Mouse (Mus musculus): ENCODE data around the gene Erbin.

Erbin gene

DNA sequence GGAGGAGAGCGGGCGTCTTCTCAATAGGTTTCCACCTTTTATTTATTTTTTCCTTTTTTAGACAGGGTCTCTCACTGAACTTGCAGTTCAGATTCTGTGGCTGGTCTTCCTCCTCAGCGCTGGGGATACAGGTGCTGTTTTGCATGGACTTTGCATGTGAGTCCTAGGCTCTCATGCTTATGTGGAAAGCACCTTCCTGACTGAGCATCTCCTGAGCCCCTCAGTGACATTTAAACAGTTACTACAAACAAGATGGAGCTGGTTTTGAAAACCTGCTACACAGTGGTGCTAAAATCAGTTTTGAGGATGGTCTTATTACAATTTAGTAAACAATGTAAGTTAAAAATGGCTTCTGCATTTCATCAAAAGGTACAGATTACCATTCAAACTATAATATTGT lies 102.4 kb downstream of the Erbin start:
- no peak for DNase-seq (ENCODE audit: low read depth, low spot score)

DNA sequence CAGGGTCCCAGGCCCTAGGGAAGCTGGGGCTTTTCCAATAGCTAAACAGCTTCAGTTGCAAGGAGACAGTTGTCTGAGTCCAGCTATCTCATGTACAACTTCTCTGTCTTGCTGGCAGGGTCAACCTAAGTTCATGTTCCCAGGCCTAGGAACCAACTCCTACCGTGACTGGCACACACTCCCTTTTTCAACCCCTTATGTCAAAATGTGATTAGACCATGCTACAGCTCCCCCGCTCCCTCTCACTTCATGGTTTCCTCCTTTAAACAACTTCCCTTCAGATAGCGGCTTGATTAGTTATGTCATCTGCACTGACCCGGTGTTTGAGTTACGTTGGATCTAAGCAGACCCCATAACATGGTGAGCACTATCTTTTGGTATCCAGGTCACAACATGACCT lies 112.8 kb downstream of the Erbin start:
- no peak for DNase-seq (ENCODE audit: low read depth, low spot score)

DNA sequence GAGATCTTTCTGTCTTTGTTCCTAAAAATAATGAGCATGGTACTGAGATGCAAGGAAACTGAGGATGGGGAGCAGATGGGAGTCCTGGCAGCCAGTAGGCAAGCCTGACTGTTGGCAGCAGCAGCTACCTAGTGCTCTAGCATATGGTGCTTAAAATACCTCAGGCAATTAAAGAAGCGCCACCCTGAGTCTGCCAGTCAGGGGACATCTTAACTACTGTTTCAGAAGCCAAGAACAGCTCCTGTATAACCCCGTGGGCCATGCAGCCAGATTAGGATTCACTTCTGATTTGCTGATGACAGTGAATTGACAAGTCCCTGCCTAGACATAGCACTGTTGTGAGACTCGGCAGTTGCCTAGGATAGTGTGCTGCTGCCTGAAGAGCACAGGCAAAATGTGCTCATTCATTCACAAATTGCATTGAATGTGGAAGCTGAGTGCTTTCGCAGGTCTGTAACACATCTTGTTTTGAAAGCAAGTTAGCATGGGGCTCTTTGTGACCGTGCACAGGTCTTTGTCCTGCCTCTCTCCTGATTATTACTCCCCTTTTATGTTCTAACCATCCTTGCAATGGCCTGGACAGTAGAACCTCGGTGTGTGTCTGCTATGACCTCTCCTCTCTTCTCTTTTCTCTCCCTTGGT lies 114.0 kb downstream of the Erbin start:
- no peak for DNase-seq (ENCODE audit: low read depth, low spot score)

DNA sequence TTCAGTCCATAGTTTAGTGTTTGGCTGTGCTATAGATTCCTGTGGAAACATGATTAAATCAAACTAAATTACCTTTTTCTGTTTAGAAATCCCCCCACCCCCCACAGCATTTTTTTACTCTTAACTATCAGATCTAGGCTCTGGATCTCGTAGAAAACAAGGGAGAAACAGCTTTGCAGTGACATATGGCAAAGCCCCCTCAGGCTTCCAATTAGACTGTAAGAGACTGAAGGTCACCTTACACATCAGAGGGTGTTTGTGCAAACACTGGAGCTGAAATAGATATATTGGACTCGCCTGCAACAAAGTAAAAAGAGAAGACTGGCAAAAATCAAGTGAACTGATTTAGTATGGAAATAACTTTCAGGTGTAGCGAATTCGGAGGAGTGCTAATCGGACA lies 116.6 kb downstream of the Erbin start:
- no peak for DNase-seq (ENCODE audit: low read depth, low spot score)

DNA sequence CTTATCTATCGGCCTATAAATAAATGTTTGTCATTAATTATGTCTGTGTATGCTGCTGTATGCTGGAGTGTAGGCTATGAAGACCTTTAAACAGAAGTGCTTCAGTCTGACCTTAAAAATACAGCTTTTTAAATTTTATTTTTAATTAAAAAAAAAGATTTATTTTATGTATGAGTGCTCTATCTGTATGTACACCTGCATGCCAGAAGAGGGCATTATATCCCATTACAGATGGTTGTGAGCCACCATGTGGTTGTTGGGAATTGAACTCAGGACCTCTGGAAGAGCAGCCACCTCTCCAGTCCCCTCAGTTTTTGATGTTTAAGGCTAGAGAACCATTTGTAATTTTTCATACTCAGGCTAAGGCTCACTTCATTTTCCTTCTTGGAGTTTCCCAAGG lies 119.3 kb downstream of the Erbin start:
- no peak for DNase-seq (ENCODE audit: low read depth, low spot score)

DNA sequence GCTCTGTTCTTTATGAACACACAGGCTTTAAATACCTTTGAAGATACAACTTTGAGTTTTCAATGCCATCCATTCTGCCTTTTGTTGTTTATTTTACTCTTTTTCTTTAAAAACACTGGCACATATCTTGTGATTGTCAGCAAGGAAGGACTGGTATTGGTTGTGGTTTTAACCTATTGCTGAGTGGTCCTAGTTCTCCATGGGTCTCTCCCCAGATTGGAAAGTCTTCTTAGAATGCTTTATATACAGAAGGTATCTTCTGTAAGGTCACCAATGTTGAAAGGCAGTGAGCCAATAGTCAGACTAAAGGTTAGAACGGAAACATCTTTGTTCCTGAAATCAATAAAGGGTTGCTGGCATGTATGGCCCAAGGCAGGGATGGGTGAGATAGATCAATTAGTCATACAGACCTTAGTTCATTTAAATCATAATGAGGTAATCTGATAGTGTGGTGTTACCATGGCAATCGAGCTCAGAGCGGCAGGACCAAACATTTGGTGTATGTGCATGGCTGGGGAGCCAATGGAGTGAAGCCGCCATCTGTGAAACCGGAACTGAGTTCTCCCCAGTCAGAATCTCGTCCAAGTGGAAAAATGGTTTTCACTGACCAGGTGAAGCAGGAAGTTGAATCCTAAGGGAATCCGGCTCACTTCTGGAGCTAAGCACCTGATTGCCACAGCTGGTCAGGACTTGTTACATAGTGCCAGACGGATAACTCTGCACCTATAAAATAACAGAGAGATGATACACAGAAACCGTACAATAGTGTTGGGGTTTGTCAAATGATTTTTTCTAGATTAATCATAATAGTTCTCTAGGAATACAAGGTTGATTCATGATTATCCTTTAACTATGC lies 125.4 kb downstream of the Erbin start:
- DNase-seq (ENCODE audit: low read depth, low spot score): no peak

DNA sequence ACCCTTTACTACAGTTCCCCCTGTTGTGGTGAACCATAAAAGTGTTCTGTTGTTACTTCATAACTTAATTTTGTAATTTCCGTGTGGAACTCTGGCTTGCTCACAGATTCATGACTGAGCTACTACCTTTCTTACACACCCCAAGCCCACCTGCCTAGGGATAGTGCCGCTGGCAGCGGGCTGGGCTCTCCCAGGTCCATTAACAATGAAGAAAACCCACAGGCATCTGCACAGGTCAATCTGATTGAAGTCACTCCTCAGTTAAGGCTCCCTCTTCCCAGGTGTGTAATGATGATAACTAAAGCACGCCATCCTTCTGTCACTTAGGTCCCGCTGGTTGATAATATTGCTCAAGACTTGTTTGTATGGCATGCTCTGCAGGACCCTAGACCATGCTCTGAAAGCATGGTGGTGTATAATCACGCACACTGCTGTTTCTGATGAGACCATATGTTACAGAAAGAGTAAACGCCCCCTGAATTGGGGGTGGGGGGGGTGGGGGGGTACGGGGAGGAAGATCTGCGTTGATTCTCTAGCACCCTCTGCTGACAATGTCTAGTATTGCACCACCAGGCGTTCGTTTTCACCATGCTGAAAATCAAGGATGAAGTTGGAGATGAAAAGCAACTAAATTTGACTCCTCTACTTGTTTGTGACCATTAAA lies 140.3 kb downstream of the Erbin start:
- no peak for DNase-seq (ENCODE audit: low read depth, low spot score)

DNA sequence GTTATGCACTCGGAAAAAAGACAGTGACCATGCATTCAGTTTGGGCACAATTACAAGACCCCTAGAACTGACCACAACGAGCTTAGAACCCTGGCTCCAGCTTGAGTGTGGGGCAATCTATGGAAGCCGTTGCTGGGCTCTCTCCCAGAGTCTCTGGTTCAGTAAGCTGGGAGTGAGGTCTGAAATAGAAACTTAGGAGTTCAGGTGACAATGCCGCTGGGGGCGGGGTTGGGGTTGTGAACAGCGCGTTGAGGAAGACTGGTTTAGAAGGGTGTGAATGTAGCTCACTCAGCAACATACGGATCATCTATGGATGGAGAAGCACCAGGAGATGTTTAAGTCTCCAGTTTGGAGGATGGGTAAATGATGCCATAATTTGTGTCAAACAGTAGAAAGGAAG lies 143.2 kb downstream of the Erbin start:
- no peak for DNase-seq (ENCODE audit: low read depth, low spot score)

DNA sequence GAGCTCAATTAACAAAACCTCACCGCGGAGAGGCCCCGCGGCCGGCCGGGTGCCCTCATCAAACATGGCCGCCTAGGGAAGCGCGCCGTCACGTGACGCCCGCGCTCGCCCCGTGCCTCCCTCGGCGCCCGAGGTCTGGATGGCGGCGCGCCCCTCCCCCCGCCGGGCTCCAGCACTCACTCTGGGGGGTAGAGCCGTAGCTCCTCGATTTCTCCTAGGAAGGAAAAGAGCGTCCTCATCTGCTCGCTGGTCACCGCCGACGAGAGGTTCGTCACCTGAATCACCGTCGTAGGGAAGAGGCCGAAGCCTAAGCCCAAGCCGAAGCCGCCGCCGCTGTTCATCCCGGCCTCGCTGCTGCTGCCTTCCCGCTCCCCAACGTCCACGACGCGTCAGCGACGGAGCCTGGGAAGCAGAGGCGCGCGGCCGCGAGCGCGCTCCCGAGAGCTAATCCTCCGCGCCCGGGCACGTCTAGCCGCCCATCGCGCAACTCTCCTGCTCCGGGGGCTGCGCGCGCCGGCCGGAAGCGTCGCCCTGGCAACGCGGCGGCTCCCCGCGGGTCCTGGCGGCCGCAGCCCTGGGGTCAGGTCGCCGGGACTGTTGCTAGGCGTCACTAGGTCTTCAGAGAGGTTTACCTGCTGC lies 146.1 kb downstream of the Erbin start, which contains the start of gene Srek1:
TSS of gene Srek1 (minus strand) at position 490 of the 639 bp plus-strand sequence.
- peak; percentile 85 for DNase-seq (ENCODE audit: low read depth, low spot score)

DNA sequence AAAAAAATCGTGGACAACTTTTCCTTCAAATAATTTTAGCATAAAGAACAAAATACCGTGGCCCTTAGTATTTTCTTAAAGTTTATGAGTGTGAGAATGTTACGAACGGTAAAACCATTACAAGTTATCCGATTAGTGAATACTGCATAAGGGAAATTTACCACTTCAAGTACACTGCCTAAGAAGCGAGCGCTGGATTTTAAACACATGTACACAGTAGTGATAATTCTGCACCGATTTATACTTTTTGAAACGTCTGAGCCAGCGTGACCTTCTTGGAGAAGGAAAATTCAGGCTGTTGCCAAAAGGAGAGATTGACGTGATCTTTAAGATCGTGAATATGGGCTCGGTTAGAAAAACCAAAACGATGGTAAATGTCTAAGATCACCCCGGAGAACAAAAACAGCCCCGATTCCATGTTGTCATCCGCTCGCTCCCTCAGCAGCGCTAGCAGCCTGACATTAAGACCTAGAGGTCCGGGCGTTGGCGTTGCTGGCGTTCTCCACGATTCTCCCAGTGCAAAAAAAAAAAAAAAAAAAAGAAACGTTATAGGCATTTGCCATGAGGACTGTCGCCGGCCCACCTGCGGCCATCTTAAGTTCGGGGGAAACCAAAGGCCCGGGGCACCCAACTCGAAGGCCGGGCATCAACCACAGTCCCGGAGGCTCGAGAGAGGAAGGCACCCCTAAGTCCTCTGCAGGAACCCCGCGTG lies 146.8 kb downstream of the Erbin start:
- peak; percentile 28 for DNase-seq (ENCODE audit: low read depth, low spot score)

DNA sequence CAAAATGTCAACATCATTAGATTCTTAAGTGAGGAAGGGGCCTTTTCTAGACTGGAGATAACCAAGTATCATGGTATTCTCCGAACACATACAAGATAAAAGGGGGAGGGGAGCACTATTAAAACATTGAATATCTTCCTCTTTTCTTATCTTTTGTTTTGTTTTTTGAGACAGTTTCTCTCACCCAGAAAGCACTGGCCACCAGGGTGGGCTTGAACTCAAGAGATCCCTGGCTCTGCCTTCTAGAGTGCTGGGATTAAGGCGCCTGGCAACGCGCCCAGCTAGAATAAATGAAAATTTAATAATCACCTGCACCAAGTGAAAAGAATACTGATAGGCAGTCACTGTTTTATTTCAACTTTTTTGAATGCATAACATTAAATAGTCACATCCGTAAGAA lies 147.4 kb downstream of the Erbin start:
- no peak for DNase-seq (ENCODE audit: low read depth, low spot score)

DNA sequence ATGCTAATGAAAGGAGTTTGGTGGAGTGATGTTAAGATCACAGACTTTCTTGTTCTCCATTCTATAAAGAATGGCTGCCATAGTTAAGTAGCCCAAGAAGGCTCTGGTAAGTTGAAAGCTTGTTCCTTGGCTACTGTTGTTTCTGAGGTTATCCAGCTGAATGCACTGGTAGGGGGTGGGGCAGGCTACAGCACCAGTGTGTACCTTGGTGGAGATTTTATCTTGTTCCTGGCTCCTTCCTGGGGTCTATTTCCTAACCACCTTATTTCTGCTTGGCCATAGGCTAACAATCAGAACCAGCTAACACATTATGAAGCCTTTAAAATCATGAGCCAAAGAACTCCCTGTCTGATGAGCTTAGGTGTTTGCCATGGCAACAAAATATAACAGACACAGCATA lies 149.5 kb downstream of the Erbin start:
- DNase-seq (ENCODE audit: low read depth, low spot score): no peak
